In the genomic region with DNA sequence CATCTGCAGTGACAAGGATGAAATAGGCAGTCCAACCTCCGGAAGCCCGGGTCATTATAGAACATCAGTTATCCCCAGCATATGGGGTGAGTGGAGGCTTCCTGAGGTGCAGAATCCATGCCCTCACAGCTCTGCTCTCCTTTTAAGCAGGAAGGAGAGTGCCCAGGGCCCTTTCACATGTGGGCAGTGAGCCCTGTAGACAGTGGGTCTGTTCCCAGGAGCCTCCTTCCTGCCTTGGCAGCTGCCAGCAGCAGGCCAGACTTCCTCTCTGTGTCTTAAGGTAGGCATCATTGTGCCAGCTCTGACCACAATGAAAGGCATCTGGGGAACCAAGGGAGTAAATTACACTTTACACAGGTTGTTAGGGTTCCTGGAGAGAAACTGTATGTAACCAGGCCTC, we compare ENCODE assay signal across 20 mouse cellular contexts. TPM values are rescaled to one million over a fixed set of nuclear protein-coding genes. Genes with fewer than 3 reads are reported as not detected.
DNase-seq lines count a peak whose midpoint lies in the region; ATAC-seq and TF ChIP-seq lines count a peak whose summit lies in the region.
"Had no signal": no experiment of that assay in that cellular context is flagged by ENCODE, and none has a peak within 500 bp of the region (broad histone marks: within the 10 kb centered on the region; RNA-seq: fewer than 3 reads in every experiment).

No protein-coding gene starts in this region.

- TF ChIP-seq POLR2A in thymus, adult 2 months (IDR thresholded peaks at IDR 0.05; ENCODE audit: control insufficient read depth, extremely low read depth, insufficient read depth, low read length, poor library complexity) = no peak

- H3K36me3 ChIP-seq in embryonic facial prominence, embryonic 10.5 days (replicated peaks) = no peaks in the 10 kb centered on the region
- H3K36me3 ChIP-seq in thymus, adult 2 months (ENCODE audit: control insufficient read depth, insufficient read depth, low read length) = peaks cover 3% of the 10 kb centered on the region; the same call in 1 of the 2 replicates
- H3K36me3 ChIP-seq in stomach, postnatal 0 days (ENCODE audit: control insufficient read depth, insufficient read depth, low read length) = no peaks in the 10 kb centered on the region
- H3K36me3 ChIP-seq: heart, embryonic 13.5 days; midbrain, embryonic 10.5 days; neural tube, embryonic 13.5 days; stomach, embryonic 15.5 days had no signal

- no peak overlapping the region for H3K9ac ChIP-seq in stomach, postnatal 0 days (ENCODE audit: low read length)
- H3K9ac ChIP-seq: heart, embryonic 13.5 days; neural tube, embryonic 13.5 days; stomach, embryonic 15.5 days had no signal

- no peak for ATAC-seq in stomach, postnatal 0 days (ENCODE audit: low FRiP score, low TSS enrichment)
- ATAC-seq: hindbrain, embryonic 16.5 days had no signal

- no peak overlapping the region for H3K4me2 ChIP-seq in stomach, postnatal 0 days (replicated peaks; ENCODE audit: low read depth)
- H3K4me2 ChIP-seq: heart, embryonic 13.5 days; liver, embryonic 11.5 days; neural tube, embryonic 13.5 days; stomach, embryonic 15.5 days had no signal

- H3K27ac ChIP-seq in embryonic facial prominence, embryonic 10.5 days (replicated peaks) = 0 out of 2 replicates have a peak overlapping the region, but pooled peaks have one; percentile 14
- peak overlapping the region; percentile 85 for H3K27ac ChIP-seq in thymus, adult 2 months (ENCODE audit: control insufficient read depth, insufficient read depth, low read length)
- no peak overlapping the region for H3K27ac ChIP-seq in stomach, postnatal 0 days (replicated peaks)
- H3K27ac ChIP-seq: heart, embryonic 13.5 days; kidney, postnatal 0 days; left cerebral cortex, adult 2 months; midbrain, embryonic 10.5 days; neural tube, embryonic 13.5 days; stomach, embryonic 15.5 days had no signal

- no peak for TF ChIP-seq EP300 in stomach, postnatal 0 days (optimal IDR thresholded peaks at IDR 0.05)

- WGBS in embryonic facial prominence, embryonic 10.5 days = 82% methylated on average over 2 of the region's 2 CpGs
- 26% methylated on average over 2 of the region's 2 CpGs for WGBS in thymus, adult 2 months
- WGBS in stomach, postnatal 0 days = 85% methylated on average over 2 of the region's 2 CpGs

- H3K4me3 ChIP-seq in embryonic facial prominence, embryonic 10.5 days = no peak overlapping the region
- H3K4me3 ChIP-seq in thymus, adult 2 months (ENCODE audit: control insufficient read depth, insufficient read depth, low read length) = no peak overlapping the region
- H3K4me3 ChIP-seq in stomach, postnatal 0 days (ENCODE audit: low read depth, low read length) = no peak overlapping the region
- H3K4me3 ChIP-seq: heart, embryonic 13.5 days; left cerebral cortex, adult 2 months; midbrain, embryonic 10.5 days; neural tube, embryonic 13.5 days; stomach, embryonic 15.5 days had no signal

- H3K27me3 ChIP-seq in embryonic facial prominence, embryonic 10.5 days (replicated peaks; ENCODE audit: low read depth, poor library complexity, severe bottlenecking) = no peaks in the 10 kb centered on the region
- no peaks in the 10 kb centered on the region for H3K27me3 ChIP-seq in thymus, adult 2 months (ENCODE audit: control insufficient read depth, insufficient read depth, low read length)
- H3K27me3 ChIP-seq in stomach, postnatal 0 days (ENCODE audit: control insufficient read depth, insufficient read depth, low read length) = no peaks in the 10 kb centered on the region
- H3K27me3 ChIP-seq: CH12.LX; heart, embryonic 13.5 days; neural tube, embryonic 13.5 days; stomach, embryonic 15.5 days had no signal

- peaks cover 18% of the 10 kb centered on the region for H3K4me1 ChIP-seq in embryonic facial prominence, embryonic 10.5 days
- peaks cover 41% of the 10 kb centered on the region for H3K4me1 ChIP-seq in thymus, adult 2 months (replicated peaks; ENCODE audit: control insufficient read depth, insufficient read depth, low read length)
- H3K4me1 ChIP-seq in stomach, postnatal 0 days (replicated peaks; ENCODE audit: control insufficient read depth, insufficient read depth) = no peaks in the 10 kb centered on the region
- H3K4me1 ChIP-seq: neural tube, embryonic 13.5 days; stomach, embryonic 15.5 days had no signal

- DNase-seq in 416B (ENCODE audit: low read depth) = peak; percentile 58
- peak; percentile 53 for DNase-seq in CD4-positive helper T cell, adult 2 months (ENCODE audit: low read depth, low spot score)
- DNase-seq in embryonic facial prominence, embryonic 10.5 days (ENCODE audit: low spot score) = no peak
- peak; percentile 41 for DNase-seq in thymus, adult 2 months
- DNase-seq in gastrocnemius, postnatal 25 days = no peak
- DNase-seq in stomach, postnatal 0 days (ENCODE audit: low spot score) = no peak
- DNase-seq in natural killer cell, adult 2 months (ENCODE audit: low spot score in 2 of 2) = no peak
- DNase-seq: cerebellum, adult 9-11 months; kidney, adult 18-20 months; lung, adult 2 months; spleen, adult 18-20 months had no signal

- peaks cover 4% of the 10 kb centered on the region; the same call in 1 of the 2 replicates for H3K9me3 ChIP-seq in embryonic facial prominence, embryonic 10.5 days
- no peaks in the 10 kb centered on the region for H3K9me3 ChIP-seq in stomach, postnatal 0 days (ENCODE audit: control insufficient read depth, low read length)
- H3K9me3 ChIP-seq: stomach, embryonic 15.5 days had no signal

- TF ChIP-seq CTCF in thymus, adult 2 months (IDR thresholded peaks at IDR 0.05; ENCODE audit: borderline replicate concordance, control insufficient read depth, extremely low read depth, insufficient read depth, low read length, poor library complexity) = no peak
- TF ChIP-seq CTCF in stomach, postnatal 0 days (IDR thresholded peaks at IDR 0.05; ENCODE audit: low read depth) = no peak

RNA-seq across cellular contexts. Expression of gene Dock2, which starts 14.3 kb away (rescaled TPM):
- polyA plus RNA-seq in embryonic facial prominence, embryonic 10.5 days (2016; fragmentation: Nextera tagmentation; extraction: Ambion mirVana) = 0.59 TPM in 2 replicates
- polyA plus RNA-seq in thymus, adult 2 months (2012; rRNA removed) = 48.9 and 50.5 TPM in 2 replicates
- 1 to 10 TPM in 1 of 2 experiments, under 1 TPM in 1; 0.69 to 1.1 TPM for total RNA-seq in gastrocnemius, postnatal 25 days (2021)
- polyA plus RNA-seq in stomach, postnatal 0 days (2015; fragmentation: Nextera tagmentation; extraction: Ambion mirVana) = 0.62 and 1.0 TPM in 2 replicates

Comparison
In these comparisons a context has a peak if more than half of its experiments do, and no peak if none do; other contexts are left out.
1. DNase-seq: peak in 416B (single experiment), CD4-positive helper T cell, adult 2 months (single experiment) and thymus, adult 2 months (single experiment); none in embryonic facial prominence, embryonic 10.5 days (single experiment), gastrocnemius, postnatal 25 days (single experiment), stomach, postnatal 0 days (single experiment) and natural killer cell, adult 2 months (0 of 2).
2. RNA of gene Dock2, which starts 14.3 kb away (polyA plus RNA-seq): 48.9 to 50.5 TPM in thymus, adult 2 months; 0.62 to 1.0 TPM in stomach, postnatal 0 days and 0.59 TPM in embryonic facial prominence, embryonic 10.5 days; every median in the first group is over 10 times any median in the second.